Mouse (Mus musculus) forebrain, embryonic 16.5 days (tissue): ENCODE measurements around the gene Sik1. TPM values are rescaled to one million over a fixed set of nuclear protein-coding genes. Genes with fewer than 3 reads are reported as not detected.

Source experiments
- ATAC-seq: fragments of 200-750 bp; cut with Nextera tagmentation; 2 replicates; pipeline ENCODE4 v1.8.0; 2017; ENCODE audit warnings: mild to moderate bottlenecking, moderate library complexity
- H3K27ac ChIP-seq: fragments of 300-500 bp; sonication (generic); 2 replicates; pipeline ENCODE4 v1.5.1; 2014; ENCODE audit warnings: low read length, control low read depth
- H3K27me3 ChIP-seq: fragments of 300-500 bp; sonication (generic); replicated peaks from 2 replicates; pipeline ENCODE4 v1.6.1; 2014; ENCODE audit warnings: low read length; ENCODE audit not compliant: control insufficient read depth, insufficient read depth
- H3K36me3 ChIP-seq: fragments of 300-500 bp; sonication (generic); 2 replicates; pipeline ENCODE4 v1.6.1; 2014; ENCODE audit not compliant: control insufficient read depth, insufficient read depth
- H3K4me1 ChIP-seq: fragments of 300-500 bp; sonication (generic); replicated peaks from 2 replicates; pipeline ENCODE4 v1.6.1; 2014; ENCODE audit warnings: low read length; ENCODE audit not compliant: control insufficient read depth, insufficient read depth
- H3K4me2 ChIP-seq: fragments of 300-500 bp; sonication (generic); 2 replicates; pipeline ENCODE4 v1.6.1; 2014; ENCODE audit warnings: mild to moderate bottlenecking, low read length, control low read depth
- H3K4me3 ChIP-seq: fragments of 300-500 bp; sonication (generic); replicated peaks from 2 replicates; pipeline ENCODE4 v1.5.1; 2014; ENCODE audit warnings: mild to moderate bottlenecking, low read length, control low read depth
- H3K9ac ChIP-seq: fragments of 300-500 bp; sonication (generic); replicated peaks from 2 replicates; pipeline ENCODE4 v1.6.1; 2014; ENCODE audit warnings: low read depth, low read length, control low read depth
- H3K9me3 ChIP-seq: fragments of 300-500 bp; sonication (generic); 2 replicates; pipeline ENCODE4 v1.6.1; 2016; ENCODE audit warnings: low read length; ENCODE audit not compliant: control insufficient read depth
- WGBS: fragments of 180-500 bp; shearing (Covaris S2); extraction: QIAGEN DNeasy Blood & Tissue Kit; methylation state at CpG from one replicate; pipeline ENCODE4 v1.1.7; 2014; 5-methylcytosine and 5-hydroxymethylcytosine counted together
- polyA plus RNA-seq: library from polyadenylated mRNA; unstranded; fragments of >200 nt; fragmentation: Nextera tagmentation; extraction: Ambion mirVana; gene quantifications from 2 replicates; pipeline ENCODE4 v1.2.1, GENCODE M21; 2015

The Sik1 gene
- polyA plus RNA-seq, 1 experiment from 2014 or later = 20.1 TPM

DNA sequence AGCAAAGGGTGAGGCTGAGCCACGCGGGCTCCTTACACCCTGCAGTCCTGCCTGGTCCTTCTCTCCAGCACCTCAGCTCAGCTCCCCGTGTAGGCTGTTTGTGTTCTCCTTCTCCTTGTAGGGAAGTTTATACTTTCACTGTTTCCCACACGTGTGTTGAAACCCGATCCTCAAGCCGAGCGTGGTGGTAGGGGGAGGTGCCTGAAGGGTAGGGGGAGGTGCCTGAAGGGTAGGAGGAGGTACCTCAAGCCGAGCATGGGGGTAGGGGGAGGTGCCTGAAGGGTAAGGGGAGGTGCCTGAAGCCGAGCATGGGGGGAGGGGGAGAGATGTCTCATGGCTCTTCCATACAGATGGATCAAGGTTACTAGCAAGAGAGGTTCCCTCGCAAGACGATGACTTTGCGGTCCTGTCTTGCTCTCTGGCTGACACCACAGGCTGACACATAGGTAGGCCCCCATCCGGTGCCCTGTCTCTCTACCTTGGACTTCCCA, 15.4 kb upstream of the Sik1 start:
- Histone ChIP-seq H3K9ac (no peak overlapping the region), H3K27ac (no peak overlapping the region), H3K27me3 (no peaks in the 10 kb centered on the region), H3K9me3 (no peaks in the 10 kb centered on the region), H3K4me2 (no peak overlapping the region), H3K36me3 (no peaks in the 10 kb centered on the region), H3K4me3 (no peak overlapping the region), H3K4me1 (no peaks in the 10 kb centered on the region)
- 32% methylated on average over 13 of the region's 13 CpGs for WGBS
- no peak for ATAC-seq

DNA sequence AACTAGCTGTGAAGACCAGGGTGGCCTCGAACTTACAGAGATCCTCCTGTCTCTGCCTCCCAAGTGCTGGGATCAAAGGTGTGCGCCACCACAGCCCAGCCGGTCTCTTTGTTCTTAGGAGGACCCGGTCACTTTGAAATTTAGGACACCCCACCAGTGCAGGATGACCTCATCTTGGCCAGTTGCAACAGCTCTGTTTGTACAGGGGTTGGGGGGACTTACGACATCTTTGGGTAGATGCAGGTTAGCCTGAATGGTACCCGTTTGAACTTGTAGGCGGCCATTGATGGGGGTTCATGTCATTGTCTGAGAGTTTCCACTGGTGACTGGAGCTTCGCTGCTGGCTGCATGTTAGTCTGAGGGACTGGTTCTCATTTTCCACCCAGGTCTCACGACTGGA, 14.8 kb upstream of the Sik1 start:
- Histone ChIP-seq H3K4me1 (no peaks in the 10 kb centered on the region), H3K27ac (no peak overlapping the region), H3K4me2 (no peak overlapping the region), H3K9ac (no peak overlapping the region), H3K36me3 (no peaks in the 10 kb centered on the region), H3K27me3 (no peaks in the 10 kb centered on the region), H3K4me3 (no peak overlapping the region), H3K9me3 (no peaks in the 10 kb centered on the region)
- ATAC-seq = no peak
- WGBS = 82% methylated on average over 9 of the region's 9 CpGs

DNA sequence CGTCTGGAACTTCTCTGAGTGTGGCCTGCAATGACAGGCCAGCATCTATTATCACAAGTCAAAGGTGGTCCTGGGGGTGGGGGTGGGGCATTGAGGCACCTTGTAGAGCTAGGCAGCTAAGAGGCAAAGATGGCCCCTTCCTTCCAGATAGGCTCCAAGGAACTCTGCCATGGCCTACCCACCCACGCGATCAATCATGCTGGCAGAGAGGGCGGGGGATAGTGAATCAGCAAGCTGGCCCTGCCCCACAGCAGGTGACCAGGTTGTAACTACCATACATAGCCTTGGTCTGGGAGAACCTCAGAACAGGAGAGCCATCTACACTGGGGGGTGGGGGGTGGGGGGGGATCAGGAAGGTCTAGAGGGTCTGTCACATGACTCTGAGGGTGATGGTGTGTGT, 12.5 kb upstream of the Sik1 start:
- no peak overlapping the region for H3K4me2 ChIP-seq
- H3K36me3 ChIP-seq = no peaks in the 10 kb centered on the region
- H3K27ac ChIP-seq = no peak overlapping the region
- no peak for ATAC-seq
- H3K27me3 ChIP-seq = no peaks in the 10 kb centered on the region
- no peaks in the 10 kb centered on the region for H3K9me3 ChIP-seq
- WGBS = 93% methylated on average over 4 of the region's 4 CpGs
- H3K9ac ChIP-seq = no peak overlapping the region
- no peaks in the 10 kb centered on the region for H3K4me1 ChIP-seq
- H3K4me3 ChIP-seq = no peak overlapping the region

DNA sequence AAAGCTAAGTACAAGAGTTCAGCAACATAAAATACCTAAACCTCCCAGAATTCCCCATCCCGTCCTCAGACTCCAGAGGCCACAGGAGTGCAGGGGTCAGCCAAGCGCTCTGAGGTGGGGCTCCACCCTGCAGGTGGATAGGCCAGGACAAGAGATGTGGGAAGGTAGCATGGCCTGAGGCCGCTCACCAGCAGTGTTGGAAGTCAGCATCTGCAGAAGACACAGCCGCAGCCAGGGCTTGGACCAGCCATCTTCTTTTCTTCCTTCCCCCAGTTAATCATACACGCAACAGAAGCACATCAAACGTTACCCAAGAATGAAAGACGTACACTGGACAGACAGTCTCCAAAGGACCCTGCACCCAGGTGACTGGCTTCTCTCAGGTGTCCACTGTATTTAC, 11.5 kb upstream of the Sik1 start:
- Histone ChIP-seq H3K4me3 (no peak overlapping the region), H3K9ac (no peak overlapping the region), H3K4me1 (no peaks in the 10 kb centered on the region), H3K4me2 (no peak overlapping the region), H3K36me3 (no peaks in the 10 kb centered on the region), H3K27ac (no peak overlapping the region), H3K9me3 (no peaks in the 10 kb centered on the region), H3K27me3 (no peaks in the 10 kb centered on the region)
- ATAC-seq = no peak
- 94% methylated on average over 7 of the region's 7 CpGs for WGBS

DNA sequence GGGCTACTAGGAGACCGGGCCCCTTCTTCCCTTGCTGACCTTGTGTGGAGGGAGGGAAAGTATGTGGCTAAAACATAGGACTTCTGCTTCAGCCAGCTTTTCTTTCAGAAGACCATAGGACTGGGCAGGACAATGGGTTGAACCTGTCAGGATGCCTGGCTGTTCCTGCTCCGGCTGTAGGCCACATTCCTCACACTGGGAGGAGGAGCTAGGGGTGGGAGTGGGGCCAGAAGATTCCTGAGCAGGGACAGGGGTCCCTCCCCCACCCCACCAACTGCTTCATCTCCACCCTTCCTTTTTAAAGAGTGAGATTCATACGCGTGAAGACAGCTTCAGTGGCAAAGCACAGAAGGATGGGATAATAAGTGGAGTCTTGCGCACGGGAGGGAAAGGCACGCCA, 10.0 kb upstream of the Sik1 start:
- WGBS = 62% methylated on average over 7 of the region's 7 CpGs
- Histone ChIP-seq H3K27me3 (no peaks in the 10 kb centered on the region), H3K36me3 (no peaks in the 10 kb centered on the region), H3K4me1 (no peaks in the 10 kb centered on the region), H3K4me3 (no peak overlapping the region), H3K27ac (no peak overlapping the region), H3K4me2 (no peak overlapping the region), H3K9ac (no peak overlapping the region), H3K9me3 (no peaks in the 10 kb centered on the region)
- ATAC-seq = no peak

DNA sequence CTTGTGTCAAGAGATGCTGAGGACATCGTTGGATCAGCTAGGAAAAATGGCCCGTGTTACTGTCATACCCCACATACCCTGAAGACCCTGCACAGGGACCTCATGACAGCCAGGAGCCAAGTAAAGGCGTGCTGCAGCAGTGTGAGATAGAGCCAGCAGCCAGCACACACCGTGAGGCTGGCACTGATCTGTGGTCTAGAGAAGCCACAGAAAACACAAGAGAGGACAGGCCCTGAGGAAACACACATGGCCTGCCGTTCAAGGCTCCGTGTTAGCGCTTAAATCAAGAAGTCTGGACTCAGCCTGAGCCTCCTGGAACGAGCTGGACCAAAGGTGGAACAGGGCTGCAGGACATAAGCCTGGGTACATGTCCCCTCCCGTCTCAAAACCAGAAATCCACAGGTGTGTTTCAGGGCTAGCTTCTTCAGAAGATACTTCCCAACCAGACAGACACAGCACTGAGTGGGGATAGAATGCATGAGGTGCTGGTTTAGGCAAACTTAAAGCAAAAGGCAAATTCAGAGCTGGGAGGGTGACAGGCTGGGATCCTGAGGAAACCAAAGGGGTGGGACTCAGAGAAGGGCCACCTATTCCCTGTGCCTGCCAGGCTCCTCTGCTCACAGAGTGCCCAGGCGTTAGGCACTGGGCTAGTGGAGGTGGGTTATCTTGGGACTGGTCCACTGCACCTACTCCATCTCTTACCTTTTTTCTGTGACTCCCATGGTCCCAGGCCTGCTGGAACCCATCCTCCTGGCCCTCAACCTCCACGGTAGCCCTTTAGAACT, 9.3 kb upstream of the Sik1 start:
- H3K36me3 ChIP-seq = no peaks in the 10 kb centered on the region
- no peak overlapping the region for H3K9ac ChIP-seq
- H3K27ac ChIP-seq = no peak overlapping the region
- no peak for ATAC-seq
- no peaks in the 10 kb centered on the region for H3K27me3 ChIP-seq
- H3K4me1 ChIP-seq = no peaks in the 10 kb centered on the region
- H3K9me3 ChIP-seq = no peaks in the 10 kb centered on the region
- no peak overlapping the region for H3K4me3 ChIP-seq
- 74% methylated on average over 11 of the region's 11 CpGs for WGBS
- H3K4me2 ChIP-seq = no peak overlapping the region

DNA sequence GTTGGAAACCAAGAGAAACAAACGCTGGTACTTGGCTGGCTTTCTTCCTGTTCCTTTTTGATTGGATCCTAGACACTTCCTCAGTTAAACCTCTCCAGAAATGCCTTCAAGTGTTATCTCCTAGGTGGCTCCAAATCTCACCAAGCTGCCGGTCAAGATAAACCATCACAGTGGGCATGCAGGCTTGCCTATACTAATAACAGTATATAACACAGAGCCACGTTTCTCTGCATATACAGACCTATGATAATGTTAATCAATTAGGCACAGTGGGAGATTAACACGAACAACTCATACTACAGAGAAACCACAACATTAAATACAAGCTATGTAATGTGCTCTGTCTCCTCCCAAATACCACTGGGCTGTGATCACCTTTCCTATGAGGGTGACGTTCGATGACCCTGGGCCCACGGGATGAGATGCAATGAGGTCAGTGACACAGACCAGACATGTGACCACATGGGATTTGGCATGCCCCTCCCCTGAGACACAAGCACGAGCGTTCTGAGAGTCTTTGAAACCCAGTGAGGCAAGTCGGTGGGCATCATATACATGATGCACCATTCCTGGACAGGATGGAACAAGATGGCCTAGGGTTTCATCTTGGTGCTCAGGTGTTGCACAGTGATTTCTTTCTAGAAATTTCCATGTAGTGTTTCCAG, 7.7 kb upstream of the Sik1 start:
- no peak overlapping the region for H3K4me3 ChIP-seq
- no peaks in the 10 kb centered on the region for H3K27me3 ChIP-seq
- no peak overlapping the region for H3K4me2 ChIP-seq
- 84% methylated on average over 10 of the region's 10 CpGs for WGBS
- H3K36me3 ChIP-seq = no peaks in the 10 kb centered on the region
- H3K27ac ChIP-seq = no peak overlapping the region
- H3K9me3 ChIP-seq = no peaks in the 10 kb centered on the region
- no peaks in the 10 kb centered on the region for H3K4me1 ChIP-seq
- no peak overlapping the region for H3K9ac ChIP-seq
- no peak for ATAC-seq

DNA sequence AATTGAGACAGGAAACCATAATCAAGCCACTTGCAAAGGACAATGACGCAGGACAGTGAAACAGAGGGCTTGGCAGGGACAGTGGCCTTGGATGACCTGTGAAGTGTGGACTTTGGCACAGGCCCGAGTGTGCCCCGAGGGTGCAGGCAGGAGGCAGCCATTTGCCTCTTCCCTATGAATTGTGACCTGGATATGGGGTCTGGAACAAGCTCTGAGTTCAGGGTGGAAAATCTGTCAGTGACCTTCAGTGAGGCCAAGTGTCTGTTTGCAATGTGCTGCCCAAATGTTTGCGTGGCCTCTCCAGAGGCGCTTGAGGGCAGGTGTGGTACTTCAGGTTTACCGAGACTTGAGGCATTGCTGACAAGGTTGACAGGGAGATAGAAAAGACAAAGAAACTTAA, 6.5 kb upstream of the Sik1 start:
- no peak overlapping the region for H3K4me2 ChIP-seq
- no peak overlapping the region for H3K9ac ChIP-seq
- ATAC-seq = no peak
- WGBS = 90% methylated on average over 6 of the region's 6 CpGs
- no peaks in the 10 kb centered on the region for H3K4me1 ChIP-seq
- H3K9me3 ChIP-seq = no peaks in the 10 kb centered on the region
- H3K27ac ChIP-seq = no peak overlapping the region
- H3K36me3 ChIP-seq = no peaks in the 10 kb centered on the region
- H3K4me3 ChIP-seq = no peak overlapping the region
- H3K27me3 ChIP-seq = no peaks in the 10 kb centered on the region

DNA sequence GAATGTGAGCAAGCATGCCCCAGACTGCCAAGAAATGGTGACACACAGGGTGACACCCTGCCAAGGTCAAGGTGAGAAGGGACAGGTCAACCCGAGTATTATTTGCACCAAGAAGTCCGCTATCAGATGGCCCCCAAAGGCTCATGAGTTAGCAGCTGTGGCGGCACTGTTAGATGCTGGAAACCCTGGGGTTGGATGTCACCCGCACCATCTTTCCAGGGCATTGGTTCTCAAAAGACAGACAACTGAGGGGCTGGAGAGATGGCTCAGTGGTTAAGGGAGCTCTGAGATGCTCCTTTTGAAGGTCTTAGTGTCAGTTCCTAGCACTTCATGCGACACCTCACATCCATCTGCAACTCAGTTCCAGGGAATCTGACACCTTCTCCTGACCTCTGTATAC, 6.1 kb upstream of the Sik1 start:
- no peaks in the 10 kb centered on the region for H3K9me3 ChIP-seq
- no peak for ATAC-seq
- WGBS = 92% methylated on average over 5 of the region's 5 CpGs

More for the DNA sequence above, 6.1 kb upstream of the Sik1 start:
- peaks cover 3% of the 10 kb centered on the region for H3K4me1 ChIP-seq
- no peak overlapping the region for H3K27ac ChIP-seq
- no peaks in the 10 kb centered on the region for H3K36me3 ChIP-seq
- no peak overlapping the region for H3K4me3 ChIP-seq
- no peak overlapping the region for H3K9ac ChIP-seq
- H3K27me3 ChIP-seq = no peaks in the 10 kb centered on the region
- no peak overlapping the region for H3K4me2 ChIP-seq
